Mouse (Mus musculus): ENCODE data around the gene Pex19.

The Pex19 gene

GRCm38 (mm10) chr1:172133535-172133934 is 7.0 kb downstream of the Pex19 start:
- DNase-seq (ENCODE audit: low read depth): no peak

- DNase-seq (ENCODE audit: low read depth): no peak
Measured at GRCm38 (mm10) chr1:172134072-172134471, 7.5 kb downstream of the Pex19 start.

- no peak for DNase-seq (ENCODE audit: low read depth)
Measured at GRCm38 (mm10) chr1:172140160-172140559, 13.6 kb downstream of the Pex19 start.

DNA sequence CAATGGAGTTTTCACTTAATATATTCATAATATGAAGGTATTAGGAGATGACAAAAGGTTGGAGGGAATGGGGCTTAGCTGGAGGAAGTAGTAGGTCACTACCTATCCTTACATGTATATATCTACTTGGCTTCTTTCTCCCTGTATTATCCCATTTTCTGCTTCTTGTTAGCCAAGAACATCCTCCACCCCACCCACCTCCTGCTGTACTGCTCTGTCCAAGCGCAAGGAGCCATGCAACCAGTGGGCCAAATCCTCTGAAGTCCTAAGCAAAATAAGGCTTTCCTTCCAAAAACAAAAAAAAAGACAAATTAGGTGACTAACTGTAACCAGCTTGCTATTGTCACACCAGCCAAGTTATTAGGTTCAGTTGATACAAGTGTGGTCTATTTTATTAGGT is 14.3 kb downstream of the Pex19 start:
- DNase-seq (ENCODE audit: low read depth): no peak

- DNase-seq (ENCODE audit: low read depth): no peak
Measured at GRCm38 (mm10) chr1:172141529-172141928, 15.0 kb downstream of the Pex19 start.

DNA sequence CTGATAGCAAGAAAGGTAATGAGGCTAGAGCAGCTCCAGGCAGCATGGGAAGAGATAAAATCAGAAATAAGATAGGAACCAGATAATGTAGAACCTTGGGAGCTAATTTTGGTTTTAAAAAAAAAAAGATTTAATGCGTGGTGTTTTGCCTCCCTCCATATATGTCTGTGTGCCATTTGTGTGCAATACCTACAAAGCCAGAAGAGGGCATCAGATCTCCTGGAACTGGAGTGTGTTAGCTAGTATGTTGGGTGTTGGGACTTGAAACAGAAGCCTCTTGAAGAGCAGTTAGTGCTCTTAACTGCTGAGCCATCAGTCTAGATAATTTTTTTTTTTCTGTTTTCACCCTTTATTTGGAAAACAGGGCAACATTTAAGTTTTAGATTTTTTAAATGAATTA is 17.0 kb downstream of the Pex19 start:
- peak; percentile 59 for DNase-seq (ENCODE audit: low read depth)

- peak; percentile 95 for DNase-seq (ENCODE audit: low read depth)
Measured at GRCm38 (mm10) chr1:172147835-172148278, 21.3 kb downstream of the Pex19 start, which contains the start of gene Dcaf8. Gene Dcaf8 (plus strand): TSS chr1:172148084.

GRCm38 (mm10) chr1:172148279-172148954 is 21.9 kb downstream of the Pex19 start:
- no peak for DNase-seq (ENCODE audit: low read depth)

DNA sequence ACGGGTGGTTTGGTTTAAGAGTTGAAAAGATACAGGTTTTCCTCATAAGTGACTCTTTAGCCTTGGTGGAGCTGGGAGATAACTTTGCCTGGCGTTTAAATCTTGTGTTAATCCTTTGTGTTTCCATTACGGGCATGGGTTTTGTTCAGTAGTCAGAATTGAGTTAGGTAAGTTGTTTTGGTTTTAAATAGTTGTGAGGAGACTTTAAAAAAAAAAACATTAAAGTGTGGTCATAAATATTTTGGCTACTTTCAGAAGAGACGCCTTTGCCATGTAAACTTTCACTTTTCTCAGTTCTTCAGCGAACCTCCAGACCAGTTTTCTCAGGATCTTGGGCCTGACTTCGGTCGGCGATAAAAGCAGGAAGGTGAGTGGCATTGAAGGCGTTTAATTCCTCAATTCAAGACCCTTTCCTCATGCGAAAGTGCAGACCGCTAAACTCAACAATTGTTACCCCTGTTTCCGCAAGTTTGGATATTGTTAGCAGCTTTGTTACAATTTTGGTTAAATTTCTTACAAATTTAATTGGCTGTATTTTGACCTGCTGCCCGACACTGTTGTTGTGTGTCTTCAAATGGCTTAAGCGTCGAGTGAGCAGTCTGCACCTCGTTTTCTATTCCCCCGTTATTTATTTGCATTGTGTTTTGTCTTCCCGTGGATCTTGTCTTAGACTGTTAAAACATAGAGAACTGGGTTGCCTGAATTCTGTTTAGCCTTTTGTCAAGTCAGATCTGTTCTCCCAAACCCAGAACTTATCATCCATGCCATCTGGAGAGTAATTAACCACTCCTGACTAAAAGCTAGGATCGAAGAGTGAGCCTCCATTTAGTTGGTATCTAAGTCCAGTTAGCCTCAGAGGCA is 22.6 kb downstream of the Pex19 start:
- no peak for DNase-seq (ENCODE audit: low read depth)

DNA sequence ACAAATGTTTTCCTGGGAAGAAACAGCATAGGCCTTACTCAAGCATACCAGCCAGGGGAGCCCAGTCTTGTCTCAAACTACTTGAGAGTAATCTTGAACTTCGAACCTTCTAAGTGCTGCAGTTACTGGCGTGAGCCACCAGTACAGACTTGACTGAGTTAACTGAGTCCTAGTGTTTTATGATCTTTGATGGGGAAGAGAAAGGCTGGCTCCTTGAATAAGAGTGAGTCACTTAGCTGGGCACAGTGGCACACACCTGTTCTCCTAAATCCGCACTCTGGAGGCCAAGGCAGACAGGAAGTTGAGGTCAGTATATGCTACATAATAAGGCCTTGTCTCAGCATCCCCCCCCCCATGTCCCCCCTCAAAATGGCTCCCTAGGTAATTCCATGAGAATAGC is 28.0 kb downstream of the Pex19 start:
- no peak for DNase-seq (ENCODE audit: low read depth)

GRCm38 (mm10) chr1:172155518-172155917 is 29.0 kb downstream of the Pex19 start:
- no peak for DNase-seq (ENCODE audit: low read depth)

- DNase-seq (ENCODE audit: low read depth): no peak
Measured at GRCm38 (mm10) chr1:172159970-172160369, 33.4 kb downstream of the Pex19 start.

GRCm38 (mm10) chr1:172160508-172160907 is 34.0 kb downstream of the Pex19 start:
- DNase-seq (ENCODE audit: low read depth): no peak

DNA sequence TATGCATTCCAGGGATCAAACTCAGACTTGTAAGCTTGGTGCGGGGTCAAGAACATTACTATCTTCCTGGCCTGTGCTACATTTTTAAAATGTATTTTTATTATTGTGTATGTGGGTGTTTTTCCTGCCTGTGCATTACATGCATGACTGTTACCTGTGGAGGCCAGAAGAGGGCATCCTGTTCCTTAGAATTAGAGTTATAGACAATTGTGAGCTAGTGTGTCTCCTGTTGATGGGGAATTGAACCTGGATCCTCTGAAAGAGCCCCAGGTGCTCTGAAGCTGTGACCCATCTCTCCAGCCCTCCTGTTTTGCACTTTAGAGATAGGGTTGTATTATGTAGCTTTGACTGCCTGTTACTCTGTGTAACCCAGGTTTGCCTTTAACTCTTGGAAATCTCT is 35.5 kb downstream of the Pex19 start:
- no peak for DNase-seq (ENCODE audit: low read depth)

- no peak for DNase-seq (ENCODE audit: low read depth)
Measured at GRCm38 (mm10) chr1:172162959-172163358, 36.4 kb downstream of the Pex19 start.

- no peak for DNase-seq (ENCODE audit: low read depth)
Measured at GRCm38 (mm10) chr1:172167911-172168310, 41.4 kb downstream of the Pex19 start.

DNA sequence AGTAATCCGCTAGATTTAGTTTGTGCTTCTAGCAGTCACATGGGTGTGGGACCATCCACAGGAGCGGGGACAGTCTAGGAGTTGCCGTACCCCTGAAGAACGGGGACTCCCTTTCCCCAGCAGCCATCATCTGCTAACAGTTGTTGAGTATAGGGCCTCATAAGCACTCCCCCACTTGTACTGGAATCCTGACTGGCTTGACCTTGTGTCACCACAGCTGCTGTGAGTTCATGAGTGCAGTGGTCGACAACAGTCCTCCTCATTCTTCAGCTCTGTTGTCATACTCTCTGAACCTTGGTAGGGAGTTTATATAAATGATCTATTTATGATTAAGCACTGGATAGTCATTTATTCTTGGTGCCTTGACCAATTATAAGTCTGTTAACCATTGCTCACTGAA is 43.3 kb downstream of the Pex19 start:
- DNase-seq (ENCODE audit: low read depth): no peak

DNA sequence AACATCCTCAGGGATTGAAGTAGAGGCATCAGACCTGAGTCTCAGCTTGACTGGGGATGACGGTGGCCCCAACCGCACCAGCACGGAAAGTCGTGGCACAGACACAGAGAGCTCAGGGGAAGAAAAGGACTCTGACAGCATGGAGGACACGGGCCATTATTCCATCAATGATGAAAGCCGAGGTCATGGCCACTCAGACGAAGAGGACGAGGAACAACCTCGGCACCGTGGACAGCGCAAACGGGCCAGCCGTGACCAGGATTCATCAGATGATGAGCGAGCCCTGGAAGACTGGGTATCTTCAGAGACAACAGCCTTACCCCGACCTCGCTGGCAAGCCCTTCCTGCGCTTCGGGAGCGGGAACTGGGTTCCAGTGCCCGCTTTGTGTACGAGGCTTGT is 45.8 kb downstream of the Pex19 start:
- DNase-seq (ENCODE audit: low read depth): no peak

DNA sequence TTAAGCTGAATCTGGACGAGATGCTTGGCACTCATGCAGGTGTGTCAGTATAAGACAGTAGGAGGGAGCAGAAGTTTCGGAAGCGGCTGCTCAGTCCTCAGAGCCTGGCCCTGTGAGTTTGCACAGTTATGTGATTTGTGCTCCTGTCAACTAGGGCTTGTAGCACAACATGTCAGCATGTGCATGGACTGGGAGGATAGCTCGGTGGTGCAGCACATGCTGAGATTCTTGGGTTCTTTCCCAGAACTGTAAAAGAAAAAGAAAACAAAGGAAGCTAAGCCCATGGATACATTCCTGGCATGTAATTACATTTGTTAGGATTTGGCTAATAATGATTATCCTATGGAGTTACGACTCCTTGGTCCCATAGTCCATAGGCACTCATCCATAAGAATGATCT is 46.6 kb downstream of the Pex19 start:
- DNase-seq (ENCODE audit: low read depth): no peak

- no peak for DNase-seq (ENCODE audit: low read depth)
Measured at GRCm38 (mm10) chr1:172177791-172178190, 51.2 kb downstream of the Pex19 start.

DNA sequence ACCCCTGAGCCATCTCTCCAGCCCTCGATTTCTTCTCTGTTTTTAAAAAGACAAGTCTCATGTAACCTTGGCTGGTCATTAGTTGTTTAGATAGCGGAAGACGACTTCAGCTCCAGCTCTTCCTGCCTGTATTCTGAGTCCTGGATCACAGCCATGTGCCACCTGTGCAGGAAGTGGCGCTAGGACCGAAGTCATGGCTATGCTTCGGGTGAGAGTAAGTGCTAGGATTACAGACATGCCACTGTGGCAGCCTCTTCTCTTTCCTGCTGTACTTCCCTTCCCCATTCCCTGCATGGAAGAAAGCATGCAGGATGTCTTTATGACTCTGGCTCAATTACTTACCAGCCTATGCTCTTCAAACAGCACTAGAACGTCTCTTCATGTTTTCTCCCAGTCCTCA is 52.5 kb downstream of the Pex19 start:
- DNase-seq (ENCODE audit: low read depth): no peak

- DNase-seq (ENCODE audit: low read depth): no peak
Measured at GRCm38 (mm10) chr1:172180881-172181280, 54.3 kb downstream of the Pex19 start.

GRCm38 (mm10) chr1:172181777-172182176 is 55.2 kb downstream of the Pex19 start:
- no peak for DNase-seq (ENCODE audit: low read depth)
